Mouse (Mus musculus): ENCODE results near the gene Neurl2. TPM values are rescaled to one million over a fixed set of nuclear protein-coding genes. Genes with fewer than 3 reads are reported as not detected.
A peak's percentile ranks its signal among the peaks of the same experiment; 100 is the strongest.
"Not testable (repeated sequence)": the region's sequence is repeated elsewhere in the genome, so short reads cannot be mapped to it uniquely, and the experiment has no call there.

The Neurl2 gene
- polyA plus RNA-seq, 1 experiment from 2014 or later, result 7.7 TPM

GRCm38 (mm10) chr2:164874239-164874769 is 41.0 kb upstream of the Neurl2 start:
- peak overlapping the region; percentile 64 for H3K27ac ChIP-seq (ENCODE audit: low read depth)
- no peaks in the 10 kb centered on the region for H3K27me3 ChIP-seq (replicated peaks; ENCODE audit: control insufficient read depth, insufficient read depth, low read length)
- DNase-seq (ENCODE audit: low spot score), result no peak
- ATAC-seq (replicated peaks; ENCODE audit: low FRiP score, low TSS enrichment, low read depth), result peak; percentile 21; the same call in 1 of the 2 replicates
- H3K4me1 ChIP-seq (replicated peaks; ENCODE audit: control insufficient read depth, insufficient read depth, low read length), result peaks cover 16% of the 10 kb centered on the region; the same call in 1 of the 2 replicates
- H3K9me3 ChIP-seq (ENCODE audit: control insufficient read depth, low read length), result no peaks in the 10 kb centered on the region
- no peak overlapping the region for H3K4me3 ChIP-seq (ENCODE audit: low read depth, low read length)
- 11% methylated on average over 1 of the region's 1 CpGs for WGBS
- H3K36me3 ChIP-seq (ENCODE audit: control insufficient read depth, insufficient read depth, low read length), result no peaks in the 10 kb centered on the region
- no peak overlapping the region for H3K9ac ChIP-seq (ENCODE audit: low read length)
- no peak overlapping the region for H3K4me2 ChIP-seq (ENCODE audit: low read length)

DNA sequence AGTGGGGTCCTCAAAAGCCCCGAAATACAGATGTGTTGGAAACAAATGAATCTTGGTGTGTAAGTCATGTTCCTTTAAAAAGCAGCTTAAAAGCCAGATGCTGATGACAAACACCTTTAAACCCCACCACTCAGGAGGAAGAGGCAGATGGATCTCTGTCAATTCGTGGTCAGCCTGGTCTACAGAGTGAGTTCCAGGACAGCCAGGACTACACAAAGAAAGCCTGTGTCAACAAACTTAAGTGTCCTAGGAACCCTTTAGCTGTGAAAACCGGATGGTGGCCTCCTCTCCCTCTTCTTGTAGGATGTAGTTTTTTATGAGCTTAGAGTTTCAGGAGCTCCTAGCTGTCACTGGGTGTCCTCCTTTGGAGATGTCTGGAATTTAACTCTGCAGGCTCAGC is 40.4 kb upstream of the Neurl2 start:
- H3K4me2 ChIP-seq (ENCODE audit: low read length), result no peak overlapping the region
- no peak for DNase-seq (ENCODE audit: low spot score)
- WGBS, result 48% methylated on average over 3 of the region's 3 CpGs
- H3K36me3 ChIP-seq (ENCODE audit: control insufficient read depth, insufficient read depth, low read length), result no peaks in the 10 kb centered on the region
- no peaks in the 10 kb centered on the region for H3K27me3 ChIP-seq (replicated peaks; ENCODE audit: control insufficient read depth, insufficient read depth, low read length)
- H3K9ac ChIP-seq (ENCODE audit: low read length), result no peak overlapping the region
- ATAC-seq (replicated peaks; ENCODE audit: low FRiP score, low TSS enrichment, low read depth), result no peak
- H3K9me3 ChIP-seq (ENCODE audit: control insufficient read depth, low read length), result no peaks in the 10 kb centered on the region
- H3K4me1 ChIP-seq (replicated peaks; ENCODE audit: control insufficient read depth, insufficient read depth, low read length), result peaks cover 16% of the 10 kb centered on the region; the same call in 1 of the 2 replicates
- H3K4me3 ChIP-seq (ENCODE audit: low read depth, low read length), result no peak overlapping the region
- H3K27ac ChIP-seq (ENCODE audit: low read depth), result peak overlapping the region; percentile 64

DNA sequence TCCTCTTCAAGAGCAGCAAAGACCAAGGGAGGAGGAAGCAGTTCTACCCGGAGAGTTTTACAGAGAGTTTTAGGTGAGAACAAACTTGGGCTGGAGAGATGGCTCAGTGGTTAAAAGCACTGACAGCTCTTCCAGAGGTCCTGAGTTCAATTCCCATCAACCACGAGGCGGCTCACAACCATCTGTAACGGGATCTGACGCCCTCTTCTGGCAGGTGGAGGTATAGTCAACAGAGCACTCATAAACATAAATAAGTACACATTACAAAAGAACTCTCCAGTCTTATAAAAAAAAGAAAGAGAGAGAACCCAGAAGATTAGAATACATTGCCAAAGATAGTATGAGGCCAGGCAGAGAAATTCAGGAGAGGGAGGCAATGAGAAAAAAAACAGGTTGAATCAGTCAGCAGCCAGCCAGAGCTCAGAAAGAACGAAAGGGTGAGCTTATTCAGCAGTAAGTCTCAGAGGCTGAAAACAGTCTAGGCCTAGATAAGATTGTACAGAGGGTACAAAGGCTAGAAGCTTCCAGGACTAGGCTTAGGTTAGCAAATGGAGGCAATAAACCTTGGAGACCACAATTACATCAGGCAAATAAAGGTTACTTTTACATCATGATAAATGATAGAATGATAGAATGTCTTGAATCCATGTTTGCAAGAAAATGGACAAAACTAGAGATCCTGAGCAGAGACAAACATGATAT is 38.5 kb upstream of the Neurl2 start:
- DNase-seq (ENCODE audit: low spot score) (no peak), ATAC-seq (replicated peaks; ENCODE audit: low FRiP score, low TSS enrichment, low read depth) (no peak)
- 50% methylated on average over 6 of the region's 6 CpGs for WGBS
- Histone ChIP-seq H3K27me3 (replicated peaks; ENCODE audit: control insufficient read depth, insufficient read depth, low read length) (no peaks in the 10 kb centered on the region), H3K4me1 (replicated peaks; ENCODE audit: control insufficient read depth, insufficient read depth, low read length) (peaks cover 10% of the 10 kb centered on the region; the same call in 1 of the 2 replicates), H3K4me3 (ENCODE audit: low read depth, low read length) (no peak overlapping the region), H3K9me3 (ENCODE audit: control insufficient read depth, low read length) (peaks cover 4% of the 10 kb centered on the region; the same call in 1 of the 2 replicates), H3K9ac (ENCODE audit: low read length) (no peak overlapping the region), H3K36me3 (ENCODE audit: control insufficient read depth, insufficient read depth, low read length) (no peaks in the 10 kb centered on the region), H3K27ac (ENCODE audit: low read depth) (no peak overlapping the region), H3K4me2 (ENCODE audit: low read length) (no peak overlapping the region)

GRCm38 (mm10) chr2:164868491-164868890 is 35.2 kb upstream of the Neurl2 start:
- H3K4me1 ChIP-seq (replicated peaks; ENCODE audit: control insufficient read depth, insufficient read depth, low read length), result no peaks in the 10 kb centered on the region; the same call in 1 of the 2 replicates
- H3K4me2 ChIP-seq (ENCODE audit: low read length), result no peak overlapping the region
- no peaks in the 10 kb centered on the region for H3K27me3 ChIP-seq (replicated peaks; ENCODE audit: control insufficient read depth, insufficient read depth, low read length)
- no peaks in the 10 kb centered on the region for H3K36me3 ChIP-seq (ENCODE audit: control insufficient read depth, insufficient read depth, low read length)
- 59% methylated on average over 7 of the region's 7 CpGs for WGBS
- DNase-seq (ENCODE audit: low spot score), result no peak
- H3K9ac ChIP-seq (ENCODE audit: low read length), result no peak overlapping the region
- H3K9me3 ChIP-seq (ENCODE audit: control insufficient read depth, low read length), result peaks cover 4% of the 10 kb centered on the region; the same call in 1 of the 2 replicates
- ATAC-seq (replicated peaks; ENCODE audit: low FRiP score, low TSS enrichment, low read depth), result no peak
- H3K27ac ChIP-seq (ENCODE audit: low read depth), result no peak overlapping the region
- no peak overlapping the region for H3K4me3 ChIP-seq (ENCODE audit: low read depth, low read length)

GRCm38 (mm10) chr2:164867566-164867965 is 34.3 kb upstream of the Neurl2 start:
- 96% methylated on average over 7 of the region's 7 CpGs for WGBS
- Histone ChIP-seq H3K4me1 (replicated peaks; ENCODE audit: control insufficient read depth, insufficient read depth, low read length) (peaks cover 4% of the 10 kb centered on the region; the same call in 1 of the 2 replicates), H3K27ac (ENCODE audit: low read depth) (peak overlapping the region; percentile 69), H3K36me3 (ENCODE audit: control insufficient read depth, insufficient read depth, low read length) (no peaks in the 10 kb centered on the region), H3K4me2 (ENCODE audit: low read length) (no peak overlapping the region), H3K4me3 (ENCODE audit: low read depth, low read length) (no peak overlapping the region), H3K9me3 (ENCODE audit: control insufficient read depth, low read length) (peaks cover 4% of the 10 kb centered on the region; the same call in 1 of the 2 replicates), H3K27me3 (replicated peaks; ENCODE audit: control insufficient read depth, insufficient read depth, low read length) (no peaks in the 10 kb centered on the region), H3K9ac (ENCODE audit: low read length) (no peak overlapping the region)
- ATAC-seq (replicated peaks; ENCODE audit: low FRiP score, low TSS enrichment, low read depth) (no peak), DNase-seq (ENCODE audit: low spot score) (no peak)

DNA sequence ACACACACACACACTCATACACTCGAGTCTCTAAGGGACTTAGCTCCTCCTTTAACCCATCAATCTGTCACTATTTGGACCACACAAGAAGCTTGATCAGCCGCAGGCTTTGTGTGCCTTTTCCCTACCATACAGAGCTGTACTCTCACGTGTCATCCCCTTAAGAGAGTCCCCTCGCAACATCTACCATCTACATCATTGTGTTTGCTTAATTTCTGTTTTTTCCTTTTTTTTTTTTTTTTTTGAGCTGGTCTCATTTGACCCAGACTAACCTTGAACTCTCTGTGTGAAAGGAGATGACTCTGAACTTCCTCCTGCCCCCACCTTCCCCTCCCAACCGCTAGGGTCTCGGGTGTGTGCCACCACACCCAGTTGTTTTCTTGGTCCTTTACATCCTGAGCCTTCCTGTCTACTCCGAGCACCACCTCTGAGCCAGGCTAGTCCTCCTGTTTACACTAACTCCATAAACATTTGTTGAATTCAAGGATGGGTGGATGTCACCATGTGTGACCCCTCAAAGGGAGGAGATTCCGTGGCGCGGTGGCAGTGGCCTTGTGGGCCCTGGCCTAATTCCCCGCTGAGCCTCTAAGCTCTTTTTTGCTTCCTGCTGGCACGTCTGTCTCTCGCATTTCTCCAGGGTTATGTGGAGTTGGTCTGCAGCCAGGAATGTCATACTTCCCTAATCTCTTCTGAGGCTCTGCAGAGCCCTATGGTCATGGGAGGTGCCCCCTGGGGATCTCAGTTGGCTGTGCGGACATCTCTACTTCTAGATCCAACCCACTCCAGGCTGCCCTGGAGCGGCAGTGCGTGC is 33.7 kb upstream of the Neurl2 start:
- ATAC-seq (replicated peaks; ENCODE audit: low FRiP score, low TSS enrichment, low read depth) (peak; percentile 45; the same call in 1 of the 2 replicates), DNase-seq (ENCODE audit: low spot score) (peak; percentile 69)
- 32% methylated on average over 16 of the region's 16 CpGs for WGBS
- no peaks in the 10 kb centered on the region for H3K27me3 ChIP-seq (replicated peaks; ENCODE audit: control insufficient read depth, insufficient read depth, low read length)
- H3K36me3 ChIP-seq (ENCODE audit: control insufficient read depth, insufficient read depth, low read length), result no peaks in the 10 kb centered on the region
- H3K4me3 ChIP-seq (ENCODE audit: low read depth, low read length), result no peak overlapping the region
- peaks cover 8% of the 10 kb centered on the region; the same call in 1 of the 2 replicates for H3K4me1 ChIP-seq (replicated peaks; ENCODE audit: control insufficient read depth, insufficient read depth, low read length)
- no peak overlapping the region for H3K4me2 ChIP-seq (ENCODE audit: low read length)
- no peak overlapping the region for H3K9ac ChIP-seq (ENCODE audit: low read length)
- H3K9me3 ChIP-seq (ENCODE audit: control insufficient read depth, low read length), result peaks cover 4% of the 10 kb centered on the region; the same call in 1 of the 2 replicates
- H3K27ac ChIP-seq (ENCODE audit: low read depth), result peak overlapping the region; percentile 69

DNA sequence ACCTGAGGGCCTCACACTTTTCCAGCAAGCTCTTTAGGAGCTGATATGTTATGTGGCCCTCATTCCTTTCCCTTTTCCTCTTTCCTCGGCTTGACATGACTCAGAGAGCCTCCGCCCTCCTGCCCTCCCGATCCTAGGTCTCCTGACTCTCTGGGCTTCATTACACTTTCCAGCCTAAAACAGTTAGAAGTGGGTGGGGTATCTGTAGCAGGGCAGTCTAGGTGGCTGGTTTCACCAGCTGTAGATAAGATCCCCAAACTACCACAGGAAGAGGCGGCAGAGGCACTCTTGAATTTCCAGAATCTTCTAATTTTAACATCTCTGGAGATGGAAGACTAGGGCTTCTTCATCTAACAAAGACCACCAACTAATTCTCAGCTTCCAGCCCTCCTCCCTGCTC is 31.3 kb upstream of the Neurl2 start:
- peaks cover 13% of the 10 kb centered on the region; the same call in 1 of the 2 replicates for H3K4me1 ChIP-seq (replicated peaks; ENCODE audit: control insufficient read depth, insufficient read depth, low read length)
- H3K27me3 ChIP-seq (replicated peaks; ENCODE audit: control insufficient read depth, insufficient read depth, low read length), result no peaks in the 10 kb centered on the region
- no peak overlapping the region for H3K27ac ChIP-seq (ENCODE audit: low read depth)
- H3K4me3 ChIP-seq (ENCODE audit: low read depth, low read length), result no peak overlapping the region
- no peak for DNase-seq (ENCODE audit: low spot score)
- no peak for ATAC-seq (replicated peaks; ENCODE audit: low FRiP score, low TSS enrichment, low read depth)
- 68% methylated on average over 4 of the region's 4 CpGs for WGBS
- H3K9ac ChIP-seq (ENCODE audit: low read length), result no peak overlapping the region
- H3K4me2 ChIP-seq (ENCODE audit: low read length), result no peak overlapping the region
- no peaks in the 10 kb centered on the region for H3K36me3 ChIP-seq (ENCODE audit: control insufficient read depth, insufficient read depth, low read length)
- peaks cover 4% of the 10 kb centered on the region; the same call in 1 of the 2 replicates for H3K9me3 ChIP-seq (ENCODE audit: control insufficient read depth, low read length)

- H3K4me3 ChIP-seq (ENCODE audit: low read depth, low read length); H3K4me2 ChIP-seq (ENCODE audit: low read length); H3K27ac ChIP-seq (ENCODE audit: low read depth); H3K27me3 ChIP-seq (replicated peaks; ENCODE audit: control insufficient read depth, insufficient read depth, low read length); ATAC-seq (replicated peaks; ENCODE audit: low FRiP score, low TSS enrichment, low read depth); H3K9ac ChIP-seq (ENCODE audit: low read length); H3K9me3 ChIP-seq (ENCODE audit: control insufficient read depth, low read length); H3K36me3 ChIP-seq (ENCODE audit: control insufficient read depth, insufficient read depth, low read length); DNase-seq (ENCODE audit: low spot score): not testable (repeated sequence)
- WGBS, result 90% methylated on average over 7 of the region's 9 CpGs
- peaks cover 16% of the 10 kb centered on the region; the same call in 1 of the 2 replicates for H3K4me1 ChIP-seq (replicated peaks; ENCODE audit: control insufficient read depth, insufficient read depth, low read length)
Observed at GRCm38 (mm10) chr2:164863411-164863810, 30.2 kb upstream of the Neurl2 start.

All from intestine, embryonic 14.5 days (tissue).